Mouse (Mus musculus) adrenal gland, adult 2 months (tissue): ENCODE measurements around the gene Gata3. TPM values are rescaled to one million over a fixed set of nuclear protein-coding genes. Genes with fewer than 3 reads are reported as not detected.

Experiments
- DNase-seq: peaks from one replicate; pipeline ENCODE4 v3.0.0; 2021
- polyA plus RNA-seq: library from polyadenylated mRNA; depleted of rRNA; stranded (reverse); fragments of >200 nt; gene quantifications from 2 replicates; pipeline ENCODE4 v1.2.3, GENCODE M21; 2012; rRNA removed
- total RNA-seq, 2 experiments: library from RNA; stranded (reverse); gene quantifications; 2 replicates each; pipeline ENCODE4 v1.2.3; 2021

The Gata3 gene
- total and polyA plus RNA-seq, 3 experiments, result 12.7 to 26.1 (median 15.9) TPM

DNA sequence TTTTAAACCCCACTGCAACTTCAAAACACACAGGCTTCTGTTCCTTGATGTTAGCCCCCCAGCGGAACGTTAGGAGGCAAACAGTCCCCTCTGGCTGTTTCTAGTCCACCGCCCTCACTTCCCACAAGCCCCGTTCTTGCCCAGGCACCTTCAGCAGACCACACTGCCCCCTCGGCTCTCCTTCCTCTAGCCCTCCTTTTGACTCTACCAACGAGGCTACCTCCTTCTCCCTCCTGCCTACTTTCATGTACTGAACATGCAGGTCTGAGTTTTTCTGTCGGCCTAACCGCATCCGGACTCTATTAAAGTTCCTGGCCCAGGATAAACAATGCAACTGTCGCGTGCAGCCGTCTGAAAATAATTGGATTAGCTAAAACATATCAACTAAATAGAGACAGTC is 17.2 kb downstream of the Gata3 start:
- DNase-seq, result no peak

DNA sequence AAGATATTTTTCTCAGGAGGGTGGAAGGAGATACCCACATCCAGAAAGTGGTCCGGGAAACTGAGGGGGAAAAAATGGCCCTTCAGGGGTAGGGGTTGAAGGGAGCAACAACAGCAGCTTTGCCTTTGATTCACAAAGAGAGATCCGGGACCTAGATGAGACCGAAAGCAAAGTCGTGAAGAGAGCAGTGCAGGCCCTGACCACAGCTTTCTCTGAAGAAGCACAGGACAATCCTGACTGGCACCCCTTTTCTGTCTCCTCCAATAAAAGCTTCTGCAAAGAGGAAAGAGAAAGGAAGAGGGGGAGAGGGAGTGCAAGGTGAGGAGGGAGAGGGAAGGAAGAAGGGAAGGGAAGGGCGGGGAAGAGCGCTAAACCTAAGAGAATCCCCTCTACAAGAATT is 18.0 kb downstream of the Gata3 start:
- no peak for DNase-seq

DNA sequence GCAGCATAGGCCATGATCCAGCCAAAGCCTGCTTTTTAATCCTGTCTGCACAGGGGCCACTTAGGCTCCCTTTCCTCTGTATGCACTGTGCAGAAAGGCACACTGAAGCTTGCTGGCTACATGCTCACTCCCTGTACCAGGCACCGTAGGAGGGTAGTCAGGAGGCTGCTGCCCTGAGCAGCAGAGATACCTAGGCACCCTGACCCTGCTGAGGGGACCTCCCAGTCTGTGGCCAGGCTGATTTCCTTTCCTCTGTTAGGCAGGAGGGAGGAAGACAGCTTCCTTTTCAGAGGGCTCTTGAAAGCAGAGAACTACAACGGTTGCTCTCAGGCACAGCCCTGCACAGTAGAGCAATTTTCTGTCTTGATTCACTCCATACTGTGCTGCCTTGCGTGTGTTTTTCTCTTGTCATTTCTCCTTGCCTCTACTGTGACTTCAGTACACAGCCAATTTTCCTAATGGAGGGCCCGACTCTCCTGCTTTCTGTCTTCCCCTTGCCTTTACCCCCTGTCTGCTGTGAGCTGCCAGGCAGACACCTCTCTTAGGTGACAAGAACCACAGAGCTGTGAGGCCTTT is 18.6 kb downstream of the Gata3 start:
- DNase-seq, result no peak

DNA sequence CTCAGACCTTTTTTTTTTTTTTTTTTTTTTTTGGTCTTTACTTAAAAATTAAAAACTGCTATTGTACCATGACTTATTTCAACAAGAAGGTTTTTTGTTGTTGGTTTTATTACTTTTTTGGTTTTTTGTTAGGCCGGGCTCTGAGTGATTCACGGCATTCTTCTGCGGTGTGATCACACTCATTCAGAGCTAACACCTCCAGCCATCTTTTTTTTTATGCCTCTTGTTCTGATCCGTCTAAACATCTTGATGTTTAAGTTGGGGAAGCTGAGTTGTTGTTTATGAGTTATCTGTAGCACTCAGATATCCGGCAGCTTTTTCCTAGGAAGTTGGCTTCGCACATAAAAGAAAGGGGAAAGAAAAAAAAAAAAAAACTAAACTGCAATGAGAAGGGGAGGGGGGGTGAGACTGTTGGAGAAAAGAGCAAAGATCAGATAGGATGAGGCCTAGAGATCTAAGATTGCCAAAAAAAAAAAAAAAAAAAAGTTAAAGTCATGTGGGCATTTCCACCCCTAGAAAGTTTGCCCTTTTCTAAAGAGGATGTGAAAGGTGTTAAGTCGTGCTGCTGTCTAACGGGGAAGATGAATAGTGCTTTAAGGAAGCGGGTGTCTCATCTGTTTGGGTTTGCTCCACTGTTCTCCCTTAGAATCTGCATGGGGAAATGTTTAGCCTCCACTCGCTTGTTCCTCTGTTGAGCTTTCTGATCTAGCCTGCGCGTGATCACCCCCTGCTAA is 22.6 kb downstream of the Gata3 start:
- no peak for DNase-seq

DNA sequence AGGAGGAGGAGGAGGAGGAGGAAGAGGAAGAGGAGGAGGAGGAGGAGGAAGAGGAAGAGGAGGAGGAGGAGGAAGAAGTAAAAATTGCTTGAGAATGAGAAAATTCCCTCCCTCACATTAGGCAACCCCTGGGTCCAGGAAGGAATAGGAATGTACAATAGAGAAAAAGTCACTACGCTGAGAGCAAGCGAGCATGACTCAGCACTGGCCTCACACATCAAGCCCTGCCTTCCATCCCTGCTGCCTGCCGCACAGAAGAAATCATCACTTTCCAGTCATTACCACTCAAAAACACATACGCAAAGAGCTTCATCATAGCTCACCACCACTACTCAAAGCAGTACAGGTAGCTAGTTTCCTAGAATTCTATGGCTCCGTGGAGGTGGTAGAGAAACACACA is 29.1 kb downstream of the Gata3 start:
- DNase-seq, result no peak

DNA sequence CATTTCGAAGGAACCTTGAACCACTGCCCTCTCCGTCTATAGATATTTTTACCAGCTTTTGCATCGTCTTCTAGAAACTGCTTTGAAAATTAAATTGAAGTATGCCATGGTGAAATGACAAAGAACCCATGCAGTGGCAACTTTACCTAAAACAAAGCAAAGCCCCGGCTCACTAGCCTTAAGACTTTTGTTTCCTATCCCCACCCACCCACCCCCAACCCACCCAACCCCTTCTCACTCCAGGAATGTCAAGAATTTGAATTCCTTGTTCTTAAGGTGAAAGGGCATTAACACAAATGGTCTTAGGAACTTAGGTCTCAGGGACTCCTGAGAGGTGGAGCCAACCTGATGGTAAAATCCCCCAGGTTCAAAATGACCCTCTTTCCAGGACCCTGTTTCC is 34.0 kb downstream of the Gata3 start:
- no peak for DNase-seq

DNA sequence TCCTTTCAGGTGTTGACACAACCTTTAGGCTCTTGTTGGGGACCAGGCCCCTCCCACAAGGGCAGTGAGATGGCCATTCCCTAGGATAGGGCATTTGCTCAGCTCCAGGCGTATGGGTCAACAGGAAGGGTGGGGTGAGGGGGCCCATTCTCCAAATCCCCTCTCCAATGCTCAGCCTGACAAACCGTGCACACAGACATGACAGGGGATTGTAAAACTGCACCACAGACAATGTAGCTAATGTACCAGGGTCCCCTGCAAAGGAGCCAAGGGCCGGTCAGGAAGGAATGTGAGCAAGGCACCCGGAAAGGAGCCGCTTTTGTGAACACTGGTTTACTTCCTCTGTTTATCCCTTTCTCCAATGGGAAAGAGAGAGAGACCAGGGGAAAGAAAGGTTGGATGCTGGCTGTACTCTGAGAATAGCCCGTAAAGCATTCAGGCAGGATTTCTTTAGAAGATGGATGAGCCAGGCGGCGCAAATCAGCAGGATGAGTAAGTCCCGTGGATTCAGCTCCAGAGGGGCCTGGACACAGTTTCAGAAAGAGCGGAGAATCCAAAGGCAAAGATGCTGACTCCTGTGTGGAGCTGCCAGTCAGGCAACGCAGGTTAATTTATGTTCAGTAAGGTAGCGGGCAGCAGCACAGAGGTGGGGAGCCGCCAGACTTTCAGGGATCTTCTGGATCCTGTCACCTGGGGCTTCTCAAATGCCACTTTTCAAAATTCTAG is 36.8 kb downstream of the Gata3 start:
- DNase-seq, result no peak

DNA sequence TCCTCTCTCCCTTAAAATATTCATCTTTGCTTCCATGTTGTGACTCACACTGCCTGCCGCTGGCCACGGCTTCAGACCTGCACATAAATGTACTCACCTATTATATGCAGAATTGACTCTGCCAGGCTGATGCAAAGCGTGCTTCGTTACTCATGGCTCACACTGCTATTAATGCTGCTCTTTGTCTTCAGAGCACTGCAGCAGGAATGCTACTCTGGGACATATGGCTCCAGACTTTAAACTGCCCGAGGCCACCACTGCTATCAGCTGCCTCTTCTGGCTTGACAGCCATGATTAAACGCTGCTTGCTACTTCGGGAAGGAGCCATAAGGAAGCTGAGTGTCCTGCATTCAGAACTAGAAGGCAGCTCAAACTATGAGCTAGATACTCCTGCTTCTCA is 54.6 kb downstream of the Gata3 start:
- no peak for DNase-seq

DNA sequence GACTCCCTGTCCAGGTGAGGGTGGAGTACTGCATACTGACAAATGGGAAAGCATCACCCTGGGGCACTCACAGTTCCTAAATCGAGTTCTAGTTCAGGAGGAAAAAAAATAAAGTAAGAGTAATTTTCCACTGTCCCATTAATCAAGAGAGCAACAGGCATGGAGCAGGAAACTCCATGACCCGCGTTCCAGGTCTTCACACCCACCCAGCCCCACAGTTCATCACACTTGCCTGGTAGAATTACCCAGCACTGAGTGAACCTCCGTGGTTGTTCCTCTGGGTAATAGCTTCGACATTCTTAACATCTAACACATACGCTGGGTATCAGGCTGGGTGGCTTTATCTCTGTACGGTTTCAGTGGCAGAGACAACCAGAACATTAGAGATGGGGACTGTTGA is 56.1 kb downstream of the Gata3 start:
- no peak for DNase-seq

DNA sequence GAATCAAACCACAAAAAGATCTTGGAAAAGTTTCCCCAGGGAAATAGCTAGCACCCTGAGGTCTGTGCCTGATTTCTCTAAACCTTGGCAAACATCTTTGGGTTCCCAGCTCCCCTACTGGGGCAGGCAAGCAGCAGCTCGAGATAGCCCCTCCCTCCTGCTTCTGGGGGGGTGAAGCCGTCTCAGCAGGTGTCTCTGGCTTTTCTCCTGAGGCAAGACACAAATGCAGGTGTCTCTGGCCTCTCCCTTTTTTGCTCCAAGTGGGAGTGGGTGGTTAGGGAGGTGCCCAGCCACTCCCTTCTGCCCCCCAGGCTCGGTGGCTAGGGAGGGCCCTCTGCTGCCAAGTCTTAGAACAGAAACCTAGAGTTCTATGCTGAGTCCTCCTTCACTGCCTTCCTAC is 62.2 kb downstream of the Gata3 start:
- no peak for DNase-seq

DNA sequence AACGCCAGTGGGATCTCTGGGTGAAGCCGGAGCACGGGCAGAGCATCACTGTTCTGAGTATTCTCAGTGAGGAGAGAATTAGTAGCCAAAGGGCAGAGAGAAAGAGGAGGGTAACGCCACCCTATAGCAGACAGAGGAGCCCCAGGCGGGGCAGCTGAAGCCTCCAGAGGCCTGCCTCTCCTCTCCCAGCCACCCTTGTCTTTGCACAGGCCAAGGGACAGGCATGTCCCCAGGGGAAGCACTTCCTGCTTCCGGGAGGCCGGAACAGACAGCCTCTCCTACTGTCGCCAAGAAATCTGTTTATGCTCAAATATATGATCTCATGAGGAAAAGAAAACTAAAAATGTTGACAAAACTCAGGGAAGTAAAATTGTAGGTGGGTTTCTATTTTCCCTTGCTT is 69.2 kb downstream of the Gata3 start:
- DNase-seq, result no peak

DNA sequence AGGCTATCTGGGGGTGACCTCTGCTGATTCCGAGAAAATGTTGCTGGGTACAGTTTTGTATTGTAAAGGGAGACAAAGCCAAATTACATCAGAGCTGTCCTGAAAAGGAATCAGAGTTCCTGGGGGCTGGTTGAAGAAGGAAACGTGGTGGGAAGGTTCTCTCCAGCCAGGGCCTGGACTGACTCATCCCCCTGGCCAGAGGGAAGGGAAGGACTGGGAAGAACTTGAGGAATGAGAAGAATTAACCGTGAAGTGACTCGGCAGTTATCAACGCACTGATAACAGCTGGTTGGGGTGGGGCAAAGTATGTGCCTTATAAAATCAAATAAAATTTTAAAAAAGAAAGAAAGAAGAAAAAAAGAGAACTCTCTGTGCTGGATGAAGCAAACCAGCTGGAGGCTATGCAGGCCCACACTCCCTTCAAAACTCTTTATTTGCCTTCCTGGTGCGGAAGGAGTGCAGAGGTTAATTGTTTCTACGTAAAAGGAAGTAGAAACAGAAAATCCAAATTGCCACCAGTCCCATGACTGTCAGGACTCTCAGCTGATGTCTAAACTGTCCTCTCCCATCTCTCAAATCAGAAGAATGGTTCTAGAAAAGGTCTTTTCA is 71.6 kb downstream of the Gata3 start:
- DNase-seq, result no peak

Other genes with a start within 250 kb of the Gata3 start
- gene 4930412O13Rik, start 8.8 kb downstream of the Gata3 start, total RNA-seq, result 1 to 10 TPM in 1 of 2 experiments, under 1 TPM in 1; 0.59 to 1.0 TPM
- gene 4930412O13Rik, start 8.8 kb downstream of the Gata3 start, polyA plus RNA-seq, result 0.11 and 0.22 TPM in 2 replicates
- gene 9230102O04Rik, start 494 bp downstream of the Gata3 start, total RNA-seq, result not detected
- not detected in 2 replicates for gene 9230102O04Rik, start 494 bp downstream of the Gata3 start, polyA plus RNA-seq
- 10 to 100 TPM; 10.6 to 13.3 TPM for gene Taf3, start 158.6 kb upstream of the Gata3 start, total RNA-seq
- gene Taf3, start 158.6 kb upstream of the Gata3 start, polyA plus RNA-seq, result 6.8 and 7.1 TPM in 2 replicates
- 100 to 1,000 TPM; 362 to 427 TPM for gene Atp5c1, start 190.5 kb upstream of the Gata3 start, total RNA-seq
- gene Atp5c1, start 190.5 kb upstream of the Gata3 start, polyA plus RNA-seq, result 152 and 176 TPM in 2 replicates
- gene Kin, start 190.6 kb upstream of the Gata3 start, total RNA-seq, result 10 to 100 TPM; 13.3 to 18.0 TPM
- 0.83 and 0.88 TPM in 2 replicates for gene Kin, start 190.6 kb upstream of the Gata3 start, polyA plus RNA-seq
- 10 to 100 TPM in 1 of 2 experiments, 1 to 10 TPM in 1; 7.7 to 10.0 TPM for gene Itih2, start 241.4 kb upstream of the Gata3 start, total RNA-seq
- 3.2 and 3.9 TPM in 2 replicates for gene Itih2, start 241.4 kb upstream of the Gata3 start, polyA plus RNA-seq